Mouse (Mus musculus) CH12.LX (cell line): Measurements from ENCODE around the gene Abr.

Experiments used
- BHLHE40 ChIP-seq: IDR thresholded peaks from 2 replicates; pipeline ENCODE4 v1.6.1; 2011; ENCODE audit warnings: mild to moderate bottlenecking, low read depth, low read length, improper control_type of control experiment
- CTCF ChIP-seq, 2 experiments: IDR thresholded peaks in 1 of 2; conservative IDR thresholded peaks in 1 of 2; 2 replicates each; pipeline ENCODE4 v1.5.1; 2011 to 2012; ENCODE audit warnings: low read depth in 2 of 2, low read length in 2 of 2, improper control_type of control experiment in 1 of 2, inconsistent platforms in 1 of 2, mild to moderate bottlenecking in 1 of 2, moderate library complexity in 1 of 2
- EP300 ChIP-seq: IDR thresholded peaks from 2 replicates; pipeline ENCODE4 v1.6.1; 2011; ENCODE audit warnings: low read length, improper control_type of control experiment
- NRF1 ChIP-seq: IDR thresholded peaks from 2 replicates; pipeline ENCODE4 v1.6.1; 2014; ENCODE audit warnings: low read depth, mild to moderate bottlenecking, inconsistent platforms, low read length, improper control_type of control experiment, moderate library complexity
- PAX5 ChIP-seq: IDR thresholded peaks from 2 replicates; pipeline ENCODE4 v1.6.1; 2012; ENCODE audit warnings: low read length, inconsistent platforms, mixed read lengths
- POLR2A ChIP-seq: IDR thresholded peaks from 2 replicates; pipeline ENCODE4 v1.6.1; 2011; ENCODE audit warnings: low read depth, mild to moderate bottlenecking, improper control_type of control experiment, low read length
- POLR2AphosphoS2 ChIP-seq: IDR thresholded peaks from 2 replicates; pipeline ENCODE4 v1.6.1; 2011; ENCODE audit warnings: low read depth, low read length, improper control_type of control experiment
- TCF12 ChIP-seq: IDR thresholded peaks from 2 replicates; pipeline ENCODE4 v1.6.1; 2014; ENCODE audit warnings: low read depth, mild to moderate bottlenecking, inconsistent platforms, low read length, improper control_type of control experiment
- USF1 ChIP-seq: IDR thresholded peaks from 2 replicates; pipeline ENCODE4 v1.6.1; 2014; ENCODE audit warnings: low read depth, mild to moderate bottlenecking, inconsistent platforms, low read length, improper control_type of control experiment

DNA sequence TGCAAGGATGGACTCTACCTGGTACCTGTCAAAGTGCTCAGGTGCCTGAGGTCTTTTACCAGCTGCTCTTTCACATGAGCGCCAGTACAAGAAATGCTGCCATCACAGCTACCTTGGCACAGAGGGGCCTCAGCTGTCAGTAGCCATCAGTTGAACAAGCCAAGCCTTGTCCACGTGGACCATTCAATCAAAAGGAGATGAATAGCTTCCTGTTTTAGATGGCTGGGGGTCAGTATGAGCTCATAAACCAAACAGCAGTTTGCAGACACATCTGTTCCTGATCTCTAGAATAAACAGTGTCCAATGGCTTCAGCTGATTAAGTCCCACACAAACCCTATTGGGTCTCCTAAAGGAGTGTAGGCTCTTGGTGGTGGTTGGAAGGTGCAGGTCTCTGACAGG is 206.1 kb downstream of the Abr start:
- TF ChIP-seq POLR2A (no peak), USF1 (no peak), EP300 (no peak), TCF12 (no peak), CTCF (conservative IDR thresholded peaks at IDR 0.05 in 1 of 2, IDR thresholded peaks at IDR 0.05 in 1 of 2; ENCODE audit: low read depth in 2 of 2, low read length in 2 of 2) (no peak), NRF1 (no peak), POLR2AphosphoS2 (no peak), BHLHE40 (no peak), PAX5 (no peak)
